7 mouse cellular contexts compared by ENCODE assay signal in genomic region chr7:67973180-67974014, GRCm38 (mm10). TPM values are rescaled to one million over a fixed set of nuclear protein-coding genes. Genes with fewer than 3 reads are reported as not detected.
DNase-seq lines count a peak whose midpoint lies in the region; ATAC-seq and TF ChIP-seq lines count a peak whose summit lies in the region.

No protein-coding gene starts in this region.

- H3K27me3 ChIP-seq in embryonic facial prominence, embryonic 14.5 days (replicated peaks; ENCODE audit: control insufficient read depth, insufficient read depth, low read length), result no peaks in the 10 kb centered on the region
- H3K27me3 ChIP-seq in limb, embryonic 13.5 days, result no peaks in the 10 kb centered on the region
- no peaks in the 10 kb centered on the region for H3K27me3 ChIP-seq in midbrain, embryonic 14.5 days (ENCODE audit: control insufficient read depth, insufficient read depth, low read length)

- H3K4me3 ChIP-seq in bone marrow, adult 2 months (replicated peaks; ENCODE audit: control insufficient read depth, low read depth, low read length), result no peak overlapping the region
- H3K4me3 ChIP-seq in embryonic facial prominence, embryonic 14.5 days (ENCODE audit: low read depth, low read length), result no peak overlapping the region
- H3K4me3 ChIP-seq in limb, embryonic 13.5 days, result no peak overlapping the region
- H3K4me3 ChIP-seq in midbrain, embryonic 14.5 days (replicated peaks; ENCODE audit: low read depth, low read length), result no peak overlapping the region

- ATAC-seq in embryonic facial prominence, embryonic 14.5 days (ENCODE audit: low read depth), result 0 out of 2 replicates have a peak, but pooled peaks have one; percentile 13
- ATAC-seq in limb, embryonic 13.5 days (ENCODE audit: low FRiP score, low read depth), result no peak
- ATAC-seq in midbrain, embryonic 14.5 days (ENCODE audit: low FRiP score, low TSS enrichment), result no peak

- 12% methylated on average over 15 of the region's 15 CpGs for WGBS in bone marrow, adult 2 months
- WGBS in embryonic facial prominence, embryonic 14.5 days, result 12% methylated on average over 15 of the region's 15 CpGs
- WGBS in limb, embryonic 13.5 days, result 13% methylated on average over 15 of the region's 15 CpGs
- 28% methylated on average over 15 of the region's 15 CpGs for WGBS in midbrain, embryonic 14.5 days

- H3K27ac ChIP-seq in bone marrow, adult 2 months (ENCODE audit: control insufficient read depth, insufficient read depth, low read depth, low read length, poor library complexity), result peak overlapping the region; percentile 13
- peak overlapping the region; percentile 56 for H3K27ac ChIP-seq in embryonic facial prominence, embryonic 14.5 days (replicated peaks; ENCODE audit: low read depth, low read length)
- H3K27ac ChIP-seq in limb, embryonic 13.5 days, result peak overlapping the region; percentile 79
- 0 out of 2 replicates have a peak overlapping the region, but pooled peaks have one; percentile 10 for H3K27ac ChIP-seq in midbrain, embryonic 14.5 days (replicated peaks; ENCODE audit: low read depth, low read length)

- 0 out of 2 replicates have a peak, but pooled peaks cover 3% of the 10 kb centered on the region for H3K36me3 ChIP-seq in embryonic facial prominence, embryonic 14.5 days (ENCODE audit: control insufficient read depth, insufficient read depth, low read length)
- H3K36me3 ChIP-seq in limb, embryonic 13.5 days, result peaks cover 13% of the 10 kb centered on the region; the same call in 1 of the 2 replicates
- H3K36me3 ChIP-seq in midbrain, embryonic 14.5 days (ENCODE audit: control insufficient read depth, insufficient read depth, low read length), result no peaks in the 10 kb centered on the region

- no peak for TF ChIP-seq CTCF in bone marrow, adult 2 months (IDR thresholded peaks at IDR 0.05; ENCODE audit: control insufficient read depth, insufficient read depth, low read length)

- peaks cover 2% of the 10 kb centered on the region; the same call in 1 of the 2 replicates for H3K4me1 ChIP-seq in bone marrow, adult 2 months (ENCODE audit: control insufficient read depth, insufficient read depth, low read length)
- H3K4me1 ChIP-seq in embryonic facial prominence, embryonic 14.5 days (ENCODE audit: control insufficient read depth, insufficient read depth, low read length), result peaks cover 25% of the 10 kb centered on the region
- H3K4me1 ChIP-seq in limb, embryonic 13.5 days, result peaks cover 65% of the 10 kb centered on the region
- H3K4me1 ChIP-seq in midbrain, embryonic 14.5 days (ENCODE audit: control insufficient read depth, insufficient read depth, low read length), result peaks cover 35% of the 10 kb centered on the region

- H3K9me3 ChIP-seq in embryonic facial prominence, embryonic 14.5 days (ENCODE audit: control insufficient read depth, low read length), result no peaks in the 10 kb centered on the region
- no peaks in the 10 kb centered on the region for H3K9me3 ChIP-seq in limb, embryonic 13.5 days
- H3K9me3 ChIP-seq in midbrain, embryonic 14.5 days (ENCODE audit: control insufficient read depth, low read length), result no peaks in the 10 kb centered on the region

- peak overlapping the region; percentile 20; the same call in 1 of the 2 replicates for H3K4me2 ChIP-seq in embryonic facial prominence, embryonic 14.5 days (ENCODE audit: low read depth, low read length)
- H3K4me2 ChIP-seq in limb, embryonic 13.5 days (replicated peaks), result peak overlapping the region; percentile 49
- 0 out of 2 replicates have a peak overlapping the region, but pooled peaks have one; percentile 12 for H3K4me2 ChIP-seq in midbrain, embryonic 14.5 days (ENCODE audit: low read length)

- no peak for TF ChIP-seq POLR2A in bone marrow, adult 2 months (IDR thresholded peaks at IDR 0.05; ENCODE audit: borderline replicate concordance, control insufficient read depth, low read depth, low read length)

- no peak overlapping the region for H3K9ac ChIP-seq in embryonic facial prominence, embryonic 14.5 days (ENCODE audit: low read depth, low read length)
- no peak overlapping the region for H3K9ac ChIP-seq in limb, embryonic 13.5 days
- H3K9ac ChIP-seq in midbrain, embryonic 14.5 days (replicated peaks; ENCODE audit: low read length), result no peak overlapping the region; the same call in 1 of the 2 replicates

- peak; percentile 67 for DNase-seq in embryonic facial prominence, embryonic 14.5 days (ENCODE audit: low spot score)
- DNase-seq in heart, postnatal 4 days, result peak; percentile 29
- DNase-seq in midbrain, embryonic 14.5 days, result peak; percentile 35
- DNase-seq in ovary, adult 18-20 months (ENCODE audit: low spot score), result no peak
- DNase-seq in layer of hippocampus, adult 8-10 months (ENCODE audit: low spot score in 2 of 2), result no peak

RNA-seq across cellular contexts. Expression of gene Igf1r, which starts 20.8 kb away (rescaled TPM):
- polyA plus RNA-seq in bone marrow, adult 2 months (2011; ENCODE audit: insufficient read depth, insufficient read length, low replicate concordance, missing spikeins), result 8.7 and 21.3 TPM in 2 replicates
- 16.8 and 20.2 TPM in 2 replicates for polyA plus RNA-seq in embryonic facial prominence, embryonic 14.5 days (2014; fragmentation: Nextera tagmentation; extraction: Ambion mirVana)
- total RNA-seq in heart, postnatal 4 days (2021), result 10 to 100 TPM; 53.5 to 58.5 TPM
- polyA plus RNA-seq in limb, embryonic 13.5 days (2015; fragmentation: Nextera tagmentation; extraction: Ambion mirVana), result 36.8 and 39.4 TPM in 2 replicates
- 25.8 and 34.1 TPM in 2 replicates for polyA plus RNA-seq in midbrain, embryonic 14.5 days (2014; fragmentation: Nextera tagmentation; extraction: Ambion mirVana)
- total RNA-seq in layer of hippocampus, adult 8-10 months (2022), result 10 to 100 TPM; 36.7 to 55.9 (median 50.7) TPM

Comparison
In these comparisons a context has a peak if more than half of its experiments do, and no peak if none do; other contexts are left out.
1. H3K27ac ChIP-seq: peak in every context shown above with its lines; median percentile 79 in limb, embryonic 13.5 days; 56 in embryonic facial prominence, embryonic 14.5 days; 13 in bone marrow, adult 2 months; 10 in midbrain, embryonic 14.5 days.
2. DNase-seq: peak in embryonic facial prominence, embryonic 14.5 days (single experiment), heart, postnatal 4 days (single experiment) and midbrain, embryonic 14.5 days (single experiment); none in ovary, adult 18-20 months (single experiment) and layer of hippocampus, adult 8-10 months (0 of 2).
3. Peak in every context shown above with its lines, with median percentiles within 50 percentile points of each other: H3K4me2 ChIP-seq.